Mouse (Mus musculus): Measurements from ENCODE around the gene Slain1.

- TF ChIP-seq EP300 (IDR thresholded peaks at IDR 0.05; ENCODE audit: insufficient read depth, low read depth, low read length) (no peak), CTCF (IDR thresholded peaks at IDR 0.05; ENCODE audit: low read depth, low read length) (no peak)
Measured at GRCm38 (mm10) chr14:103613573-103614271, 36.3 kb upstream of the Slain1 start.
